Mouse (Mus musculus) liver, postnatal 0 days (tissue): ENCODE results near the gene Tacc2.

Experiments used
- CTCF ChIP-seq: sonication (generic); IDR thresholded peaks from 2 replicates; pipeline ENCODE4 v1.5.1; 2016; ENCODE audit warnings: antibody characterized with exemption, low read depth
- EP300 ChIP-seq: IDR thresholded peaks from 2 replicates; pipeline ENCODE4 v1.6.1; 2016; ENCODE audit warnings: antibody characterized with exemption, low read depth, mild to moderate bottlenecking

DNA sequence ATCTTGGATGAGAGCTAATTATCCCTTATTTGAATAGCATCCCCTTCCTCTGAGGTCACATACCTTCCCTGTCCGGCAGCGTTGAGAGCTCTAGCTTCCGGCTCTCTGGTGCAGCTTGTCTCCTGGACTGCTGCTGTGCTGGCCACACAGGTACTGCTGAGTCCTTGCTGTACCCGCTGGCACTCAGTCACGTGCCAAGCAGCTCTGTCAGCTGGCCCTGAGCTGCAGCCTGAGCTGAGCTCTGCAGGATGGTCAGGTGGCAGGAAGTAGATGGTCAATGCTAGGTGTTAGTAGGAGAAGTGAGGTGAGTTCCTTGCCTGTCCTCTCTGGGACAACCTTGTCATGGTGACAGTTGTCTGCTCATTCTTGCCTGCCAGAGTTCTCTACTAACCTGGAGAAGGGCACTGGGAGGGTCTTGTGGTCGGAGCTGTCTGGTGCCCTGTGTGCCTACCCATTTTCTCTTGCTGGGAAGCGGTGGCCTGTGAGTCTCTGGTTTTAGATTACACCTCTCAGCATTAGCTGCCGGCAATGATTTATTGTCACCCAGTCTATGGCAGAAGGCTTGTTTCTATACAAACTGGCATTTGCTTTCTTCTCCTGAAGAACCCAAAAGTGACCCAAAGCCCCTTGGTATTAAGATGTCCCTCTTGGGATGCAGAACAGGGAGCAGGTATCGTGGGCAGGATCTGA, 143.6 kb downstream of the Tacc2 start:
- TF ChIP-seq CTCF (no peak), EP300 (no peak)
